Mouse (Mus musculus) megakaryocyte, embryonic 14.5 days (primary cell): ENCODE measurements around the gene Timp4.

Source experiments
- FLI1 ChIP-seq: IDR thresholded peaks from 2 replicates; pipeline ENCODE4 v1.6.1; 2012; ENCODE audit warnings: low read length, inconsistent platforms, mixed read lengths
- GATA1 ChIP-seq: IDR thresholded peaks from 3 replicates; pipeline ENCODE4 v1.6.1; 2012; ENCODE audit warnings: mixed read lengths, low read length, inconsistent platforms, borderline replicate concordance

DNA sequence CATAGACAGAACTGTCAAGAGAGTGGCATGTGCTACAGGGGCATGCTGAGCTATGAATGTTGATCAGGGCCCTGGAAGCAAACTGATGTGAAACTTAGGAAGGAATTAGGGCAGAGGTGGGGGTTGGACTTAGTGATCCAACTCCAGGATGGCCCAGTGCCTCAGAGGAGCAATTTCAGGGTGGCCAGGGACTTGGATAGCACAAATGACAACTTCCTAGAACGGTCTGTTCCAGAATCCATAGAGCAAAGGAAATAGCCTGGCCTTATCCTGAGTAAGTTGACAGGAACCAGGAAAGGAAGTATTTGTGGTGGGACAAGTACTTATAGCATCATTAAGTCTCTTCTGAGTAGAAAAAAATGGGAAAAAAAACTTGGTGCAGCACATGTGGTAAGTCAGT, 19.4 kb downstream of the Timp4 start:
- TF ChIP-seq GATA1 (no peak), FLI1 (no peak)
